Mouse (Mus musculus): ENCODE data around the gene Grasp. TPM values are rescaled to one million over a fixed set of nuclear protein-coding genes. Genes with fewer than 3 reads are reported as not detected.

Gene Grasp
- polyA plus RNA-seq, 1 experiment, result 11.0 TPM

DNA sequence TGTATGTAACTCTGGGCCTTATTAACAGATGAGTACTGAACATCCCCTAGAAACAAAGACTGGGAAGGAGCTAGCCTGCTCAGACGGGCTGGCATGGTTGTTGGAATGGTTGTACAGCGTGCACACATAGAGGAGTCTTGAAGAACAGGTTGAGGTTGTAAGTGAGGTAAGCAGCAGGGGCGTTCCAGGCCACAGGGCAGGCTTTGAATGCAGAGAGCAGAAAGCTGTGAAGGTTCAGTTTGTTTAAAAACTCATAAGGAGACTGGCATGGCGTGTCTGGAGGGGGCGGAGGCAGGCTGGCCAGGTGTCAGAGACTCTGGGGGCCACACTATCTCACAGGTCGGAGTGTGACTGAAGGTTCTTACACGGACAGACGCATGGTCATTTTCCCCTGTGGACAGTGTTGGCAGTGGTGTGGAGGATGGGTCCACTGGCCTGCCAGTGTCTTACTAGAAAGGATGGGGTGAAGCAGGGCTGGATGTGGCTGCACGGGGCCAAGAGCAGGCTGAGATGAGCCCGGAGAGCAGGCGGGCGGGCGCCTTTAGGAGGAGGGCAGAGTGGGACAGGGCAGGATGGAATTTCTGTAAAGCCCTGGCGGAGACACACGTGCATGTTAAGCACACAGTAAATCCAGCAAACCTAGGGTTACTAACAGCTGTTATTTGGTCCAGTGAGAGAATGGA, 26.4 kb upstream of the Grasp start:
- TF ChIP-seq USF1 (IDR thresholded peaks at IDR 0.05; ENCODE audit: low read depth) (no peak), SRF (IDR thresholded peaks at IDR 0.05; ENCODE audit: control insufficient read depth, insufficient read length, low read depth) (no peak)
- no peaks in the 10 kb centered on the region for H3K27me3 ChIP-seq (ENCODE audit: control insufficient read depth, insufficient read depth, insufficient read length)
- no peak overlapping the region for H3ac ChIP-seq (ENCODE audit: control insufficient read depth, insufficient read length)
- peaks cover 6% of the 10 kb centered on the region for H3K36me3 ChIP-seq (ENCODE audit: control insufficient read depth, insufficient read depth)
- no peak overlapping the region for H3K4me2 ChIP-seq (ENCODE audit: low read depth)
- H3K4me3 ChIP-seq, result no peak overlapping the region
- H3K79me2 ChIP-seq (ENCODE audit: control insufficient read depth, insufficient read depth), result no peaks in the 10 kb centered on the region

DNA sequence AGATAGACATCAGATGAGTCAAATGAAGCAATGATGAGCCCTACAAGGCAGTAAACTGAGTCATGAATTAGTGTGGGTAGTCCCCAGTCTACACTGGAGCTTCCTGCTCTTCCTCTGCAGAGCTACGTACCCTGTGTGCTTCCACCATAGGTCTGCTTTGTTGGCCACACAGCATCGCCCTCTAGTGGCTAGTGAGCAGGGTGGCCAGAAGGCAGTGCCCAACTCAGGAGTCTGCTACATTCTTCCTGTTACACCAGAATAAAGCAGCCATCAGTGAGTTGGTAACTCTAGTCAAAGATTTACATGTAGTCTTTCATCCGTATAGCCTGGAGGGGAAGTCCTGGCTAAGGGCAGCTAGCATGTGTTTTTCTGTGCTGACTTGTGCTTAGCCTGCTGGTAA, 25.8 kb upstream of the Grasp start:
- Histone ChIP-seq H3ac (ENCODE audit: control insufficient read depth, insufficient read length) (no peak overlapping the region), H3K4me2 (ENCODE audit: low read depth) (no peak overlapping the region), H3K27me3 (ENCODE audit: control insufficient read depth, insufficient read depth, insufficient read length) (no peaks in the 10 kb centered on the region), H3K79me2 (ENCODE audit: control insufficient read depth, insufficient read depth) (no peaks in the 10 kb centered on the region), H3K4me3 (no peak overlapping the region), H3K36me3 (ENCODE audit: control insufficient read depth, insufficient read depth) (peaks cover 6% of the 10 kb centered on the region)
- TF ChIP-seq REST (IDR thresholded peaks at IDR 0.05; ENCODE audit: insufficient read depth, insufficient read length), result no peak
- no peak for TF ChIP-seq POLR2A (IDR thresholded peaks at IDR 0.05; ENCODE audit: insufficient read length, low read depth)
- no peak for TF ChIP-seq TCF12 (IDR thresholded peaks at IDR 0.05; ENCODE audit: insufficient read depth, poor library complexity, severe bottlenecking)
- no peak for TF ChIP-seq E2F4 (IDR thresholded peaks at IDR 0.05; ENCODE audit: insufficient read depth)
- no peak for TF ChIP-seq TCF3 (IDR thresholded peaks at IDR 0.05; ENCODE audit: insufficient read length, low read depth)

DNA sequence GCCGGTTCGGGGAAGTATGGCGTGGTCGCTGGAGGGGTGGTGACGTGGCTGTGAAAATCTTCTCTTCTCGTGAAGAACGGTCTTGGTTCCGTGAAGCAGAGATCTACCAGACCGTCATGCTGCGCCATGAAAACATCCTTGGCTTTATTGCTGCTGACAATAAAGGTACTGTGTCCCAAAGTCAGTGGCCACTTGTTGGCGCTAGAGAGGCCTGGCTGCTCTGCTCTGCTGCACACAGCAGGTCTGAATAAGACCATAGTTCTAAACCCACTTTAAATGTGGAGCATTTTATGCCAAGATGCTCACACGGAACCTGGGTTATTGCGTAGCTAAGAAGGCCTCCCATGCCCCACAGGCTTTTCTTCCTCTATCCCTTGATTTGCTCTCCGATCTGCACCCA, 25.1 kb upstream of the Grasp start:
- Histone ChIP-seq H3K27me3 (ENCODE audit: control insufficient read depth, insufficient read depth, insufficient read length) (no peaks in the 10 kb centered on the region), H3K36me3 (ENCODE audit: control insufficient read depth, insufficient read depth) (peaks cover 6% of the 10 kb centered on the region), H3K79me2 (ENCODE audit: control insufficient read depth, insufficient read depth) (no peaks in the 10 kb centered on the region), H3ac (ENCODE audit: control insufficient read depth, insufficient read length) (no peak overlapping the region), H3K4me2 (ENCODE audit: low read depth) (no peak overlapping the region), H3K4me3 (no peak overlapping the region)
- TF ChIP-seq USF1 (IDR thresholded peaks at IDR 0.05; ENCODE audit: low read depth) (no peak), CEBPB (IDR thresholded peaks at IDR 0.05; ENCODE audit: insufficient read depth, poor library complexity, severe bottlenecking) (no peak), POLR2AphosphoS2 (IDR thresholded peaks at IDR 0.05; ENCODE audit: insufficient read length, low read depth) (no peak), MYOD1 (IDR thresholded peaks at IDR 0.05; ENCODE audit: control insufficient read depth in 1 of 3, insufficient read length in 2 of 3, low read depth in 2 of 3) (no peak), E2F4 (IDR thresholded peaks at IDR 0.05; ENCODE audit: insufficient read depth) (no peak), SRF (IDR thresholded peaks at IDR 0.05; ENCODE audit: control insufficient read depth, insufficient read length, low read depth) (no peak), REST (IDR thresholded peaks at IDR 0.05; ENCODE audit: insufficient read depth, insufficient read length) (no peak), TCF12 (IDR thresholded peaks at IDR 0.05; ENCODE audit: insufficient read depth, poor library complexity, severe bottlenecking) (no peak), POLR2A (IDR thresholded peaks at IDR 0.05; ENCODE audit: insufficient read length, low read depth) (no peak), MYOG (IDR thresholded peaks at IDR 0.05; ENCODE audit: control insufficient read depth in 1 of 3, insufficient read depth in 1 of 3, insufficient read length in 2 of 3, low read depth in 2 of 3) (no peak), TCF3 (IDR thresholded peaks at IDR 0.05; ENCODE audit: insufficient read length, low read depth) (no peak), MAX (IDR thresholded peaks at IDR 0.05; ENCODE audit: low read depth) (no peak)

DNA sequence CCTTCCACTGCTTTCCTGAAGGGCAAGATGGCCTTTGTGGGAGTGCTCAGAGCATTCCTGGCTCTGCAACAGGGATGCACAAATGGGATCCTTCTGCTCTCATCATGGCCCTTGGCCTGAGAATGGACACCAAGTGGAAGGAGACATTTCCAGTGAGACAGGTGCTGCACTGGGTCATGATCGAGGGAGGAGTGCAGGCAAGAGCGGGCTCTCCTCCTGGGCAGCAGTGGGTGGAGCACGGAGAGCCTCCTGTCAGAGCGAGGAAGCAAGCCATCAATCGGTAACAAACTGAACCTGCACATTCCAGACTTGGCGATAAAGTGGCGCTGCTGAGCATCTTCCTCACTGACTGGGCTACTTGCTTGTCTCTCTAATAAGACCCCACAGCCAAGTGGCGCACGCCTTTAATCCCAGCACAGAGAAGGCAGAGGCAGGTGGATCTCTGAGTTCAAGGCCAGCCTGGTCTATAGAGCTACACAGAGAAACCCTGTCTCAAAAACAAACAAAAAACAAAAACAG, 23.2 kb upstream of the Grasp start:
- no peaks in the 10 kb centered on the region for H3K27me3 ChIP-seq (ENCODE audit: control insufficient read depth, insufficient read depth, insufficient read length)
- H3ac ChIP-seq (ENCODE audit: control insufficient read depth, insufficient read length), result no peak overlapping the region
- H3K79me2 ChIP-seq (ENCODE audit: control insufficient read depth, insufficient read depth), result no peaks in the 10 kb centered on the region
- H3K4me3 ChIP-seq, result no peak overlapping the region
- peaks cover 6% of the 10 kb centered on the region for H3K36me3 ChIP-seq (ENCODE audit: control insufficient read depth, insufficient read depth)
- TF ChIP-seq SRF (IDR thresholded peaks at IDR 0.05; ENCODE audit: control insufficient read depth, insufficient read length, low read depth) (no peak), CEBPB (IDR thresholded peaks at IDR 0.05; ENCODE audit: insufficient read depth, poor library complexity, severe bottlenecking) (no peak), TCF3 (IDR thresholded peaks at IDR 0.05; ENCODE audit: insufficient read length, low read depth) (no peak), REST (IDR thresholded peaks at IDR 0.05; ENCODE audit: insufficient read depth, insufficient read length) (no peak), POLR2A (IDR thresholded peaks at IDR 0.05; ENCODE audit: insufficient read length, low read depth) (no peak), USF1 (IDR thresholded peaks at IDR 0.05; ENCODE audit: low read depth) (no peak), TCF12 (IDR thresholded peaks at IDR 0.05; ENCODE audit: insufficient read depth, poor library complexity, severe bottlenecking) (no peak), E2F4 (IDR thresholded peaks at IDR 0.05; ENCODE audit: insufficient read depth) (no peak), MAX (IDR thresholded peaks at IDR 0.05; ENCODE audit: low read depth) (no peak), MYOG (IDR thresholded peaks at IDR 0.05; ENCODE audit: control insufficient read depth in 1 of 3, insufficient read depth in 1 of 3, insufficient read length in 2 of 3, low read depth in 2 of 3) (no peak), MYOD1 (IDR thresholded peaks at IDR 0.05; ENCODE audit: control insufficient read depth in 1 of 3, insufficient read length in 2 of 3, low read depth in 2 of 3) (no peak), POLR2AphosphoS2 (IDR thresholded peaks at IDR 0.05; ENCODE audit: insufficient read length, low read depth) (no peak)
- no peak overlapping the region for H3K4me2 ChIP-seq (ENCODE audit: low read depth)

DNA sequence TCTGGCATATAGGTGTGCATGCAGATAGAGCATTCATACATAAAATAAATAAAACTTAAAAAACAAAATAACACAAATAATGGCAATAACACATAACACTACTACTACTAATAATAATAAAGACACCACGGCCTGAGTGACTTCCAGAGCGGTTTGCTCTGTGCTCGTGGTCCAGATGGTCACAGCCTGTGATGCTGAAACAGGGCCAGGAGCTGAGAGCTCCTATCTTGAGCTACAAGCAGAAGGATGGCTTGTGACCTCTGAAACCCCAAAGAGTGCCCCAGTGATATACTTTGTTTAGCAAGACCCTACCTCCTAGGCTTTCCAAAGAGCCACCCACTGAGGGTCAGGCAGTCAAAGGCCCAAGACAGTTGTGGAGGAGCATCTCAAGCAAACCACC, 22.6 kb upstream of the Grasp start:
- no peaks in the 10 kb centered on the region for H3K27me3 ChIP-seq (ENCODE audit: control insufficient read depth, insufficient read depth, insufficient read length)
- no peaks in the 10 kb centered on the region for H3K79me2 ChIP-seq (ENCODE audit: control insufficient read depth, insufficient read depth)
- H3K4me3 ChIP-seq, result no peak overlapping the region
- peaks cover 6% of the 10 kb centered on the region for H3K36me3 ChIP-seq (ENCODE audit: control insufficient read depth, insufficient read depth)
- H3K4me2 ChIP-seq (ENCODE audit: low read depth), result no peak overlapping the region
- no peak overlapping the region for H3ac ChIP-seq (ENCODE audit: control insufficient read depth, insufficient read length)
- TF ChIP-seq MYOD1 (IDR thresholded peaks at IDR 0.05; ENCODE audit: control insufficient read depth in 1 of 3, insufficient read length in 2 of 3, low read depth in 2 of 3), result no peak
- TF ChIP-seq USF1 (IDR thresholded peaks at IDR 0.05; ENCODE audit: low read depth), result no peak
- no peak for TF ChIP-seq REST (IDR thresholded peaks at IDR 0.05; ENCODE audit: insufficient read depth, insufficient read length)
- no peak for TF ChIP-seq TCF3 (IDR thresholded peaks at IDR 0.05; ENCODE audit: insufficient read length, low read depth)
- TF ChIP-seq MYOG (IDR thresholded peaks at IDR 0.05; ENCODE audit: control insufficient read depth in 1 of 3, insufficient read depth in 1 of 3, insufficient read length in 2 of 3, low read depth in 2 of 3), result no peak
- TF ChIP-seq POLR2A (IDR thresholded peaks at IDR 0.05; ENCODE audit: insufficient read length, low read depth), result no peak
- no peak for TF ChIP-seq POLR2AphosphoS2 (IDR thresholded peaks at IDR 0.05; ENCODE audit: insufficient read length, low read depth)
- TF ChIP-seq SRF (IDR thresholded peaks at IDR 0.05; ENCODE audit: control insufficient read depth, insufficient read length, low read depth), result no peak
- no peak for TF ChIP-seq MAX (IDR thresholded peaks at IDR 0.05; ENCODE audit: low read depth)
- no peak for TF ChIP-seq TCF12 (IDR thresholded peaks at IDR 0.05; ENCODE audit: insufficient read depth, poor library complexity, severe bottlenecking)
